Mouse (Mus musculus) embryonic facial prominence, embryonic 10.5 days (tissue): ENCODE data around the gene Mmab. TPM values are rescaled to one million over a fixed set of nuclear protein-coding genes. Genes with fewer than 3 reads are reported as not detected.

ENCODE experiments used
- DNase-seq: peaks from one replicate; pipeline ENCODE4 v3.0.0-alpha.2; 2017; ENCODE audit warnings: low spot score
- H3K27ac ChIP-seq: fragments of 300-500 bp; sonication (generic); replicated peaks from 2 replicates; pipeline ENCODE4 v1.5.1; 2016; ENCODE audit warnings: mild to moderate bottlenecking
- H3K27me3 ChIP-seq: fragments of 300-500 bp; sonication (generic); replicated peaks from 2 replicates; pipeline ENCODE4 v1.6.1; 2016; ENCODE audit warnings: low read depth, mild to moderate bottlenecking; ENCODE audit not compliant: poor library complexity, severe bottlenecking
- H3K36me3 ChIP-seq: fragments of 300-500 bp; sonication (generic); replicated peaks from 2 replicates; pipeline ENCODE4 v1.6.1; 2016; ENCODE audit warnings: mild to moderate bottlenecking, moderate library complexity
- H3K4me1 ChIP-seq: fragments of 300-500 bp; sonication (generic); 2 replicates; pipeline ENCODE4 v1.6.1; 2016
- H3K4me3 ChIP-seq: fragments of 300-500 bp; sonication (generic); 2 replicates; pipeline ENCODE4 v1.5.1; 2016; ENCODE audit warnings: mild to moderate bottlenecking, moderate library complexity
- H3K9me3 ChIP-seq: fragments of 300-500 bp; sonication (generic); 2 replicates; pipeline ENCODE4 v1.6.1; 2016; ENCODE audit warnings: mild to moderate bottlenecking
- WGBS: fragments of 180-500 bp; shearing (Covaris S2); methylation state at CpG from one replicate; pipeline ENCODE4 v1.1.7; 2016; 5-methylcytosine and 5-hydroxymethylcytosine counted together
- polyA plus RNA-seq: library from polyadenylated mRNA; unstranded; fragments of >200 nt; fragmentation: Nextera tagmentation; extraction: Ambion mirVana; gene quantifications from 2 replicates; pipeline ENCODE4 v1.2.1, GENCODE M21; 2016

The Mmab gene
- polyA plus RNA-seq, 1 experiment from 2014 or later: 34.4 TPM

GRCm38 (mm10) chr5:114464561-114464960 is 20.7 kb upstream of the Mmab start:
- no peak for DNase-seq
- H3K4me1 ChIP-seq: peaks cover 83% of the 10 kb centered on the region
- WGBS: 80% methylated on average over 2 of the region's 2 CpGs
- H3K4me3 ChIP-seq: no peak overlapping the region
- peaks cover 21% of the 10 kb centered on the region for H3K27me3 ChIP-seq
- H3K27ac ChIP-seq: peak overlapping the region; percentile 55
- no peaks in the 10 kb centered on the region for H3K9me3 ChIP-seq
- H3K36me3 ChIP-seq: no peaks in the 10 kb centered on the region

- H3K4me1 ChIP-seq: peaks cover 68% of the 10 kb centered on the region
- 83% methylated on average over 24 of the region's 24 CpGs for WGBS
- H3K4me3 ChIP-seq: no peak overlapping the region
- no peaks in the 10 kb centered on the region for H3K36me3 ChIP-seq
- peak overlapping the region; percentile 65 for H3K27ac ChIP-seq
- H3K27me3 ChIP-seq: peaks cover 12% of the 10 kb centered on the region; the same call in 1 of the 2 replicates
- no peaks in the 10 kb centered on the region for H3K9me3 ChIP-seq
- no peak for DNase-seq
These were observed 18.5 kb upstream of the Mmab start for GRCm38 (mm10) chr5:114462067-114463040.

- Histone ChIP-seq H3K9me3 (no peaks in the 10 kb centered on the region), H3K27ac (peak overlapping the region; percentile 65; the same call in 1 of the 2 replicates), H3K36me3 (no peaks in the 10 kb centered on the region), H3K4me3 (peak overlapping the region; percentile 14; the same call in 1 of the 2 replicates), H3K4me1 (peaks cover 60% of the 10 kb centered on the region), H3K27me3 (peaks cover 12% of the 10 kb centered on the region; the same call in 1 of the 2 replicates)
- DNase-seq: peak; percentile 90
- 5% methylated on average over 7 of the region's 7 CpGs for WGBS
These were observed 17.4 kb upstream of the Mmab start for GRCm38 (mm10) chr5:114461238-114461637.

- Histone ChIP-seq H3K27ac (no peak overlapping the region), H3K36me3 (peaks cover 37% of the 10 kb centered on the region), H3K4me1 (peaks cover 36% of the 10 kb centered on the region), H3K9me3 (no peaks in the 10 kb centered on the region), H3K4me3 (no peak overlapping the region), H3K27me3 (0 out of 2 replicates have a peak, but pooled peaks cover 4% of the 10 kb centered on the region)
- DNase-seq: no peak
- WGBS: 88% methylated on average over 16 of the region's 16 CpGs
These were observed 13.2 kb upstream of the Mmab start for GRCm38 (mm10) chr5:114456995-114457605.

GRCm38 (mm10) chr5:114456287-114456686 is 12.4 kb upstream of the Mmab start:
- Histone ChIP-seq H3K27me3 (0 out of 2 replicates have a peak, but pooled peaks cover 4% of the 10 kb centered on the region), H3K4me1 (peaks cover 28% of the 10 kb centered on the region), H3K36me3 (peaks cover 45% of the 10 kb centered on the region), H3K9me3 (no peaks in the 10 kb centered on the region), H3K4me3 (no peak overlapping the region), H3K27ac (peak overlapping the region; percentile 20; the same call in 1 of the 2 replicates)
- 80% methylated on average over 9 of the region's 9 CpGs for WGBS
- DNase-seq: no peak

- peaks cover 79% of the 10 kb centered on the region for H3K36me3 ChIP-seq
- no peaks in the 10 kb centered on the region for H3K27me3 ChIP-seq
- H3K4me3 ChIP-seq: no peak overlapping the region
- H3K27ac ChIP-seq: no peak overlapping the region
- H3K9me3 ChIP-seq: no peaks in the 10 kb centered on the region
- H3K4me1 ChIP-seq: peaks cover 18% of the 10 kb centered on the region
- whole genome bisulfite sequencing: 87% methylated on average over 4 of the region's 4 CpGs
- DNase-seq: no peak
These were observed 5.2 kb upstream of the Mmab start for GRCm38 (mm10) chr5:114449011-114449410.

GRCm38 (mm10) chr5:114444368-114444692 is 470 bp upstream of the Mmab start:
- no peak for DNase-seq
- peak overlapping the region; percentile 86 for H3K4me3 ChIP-seq
- H3K9me3 ChIP-seq: no peaks in the 10 kb centered on the region
- H3K36me3 ChIP-seq: peaks cover 43% of the 10 kb centered on the region
- H3K4me1 ChIP-seq: peaks cover 23% of the 10 kb centered on the region
- 0% methylated on average over 21 of the region's 21 CpGs for WGBS
- peak overlapping the region; percentile 95 for H3K27ac ChIP-seq
- H3K27me3 ChIP-seq: no peaks in the 10 kb centered on the region

GRCm38 (mm10) chr5:114435588-114435987 is 8.3 kb downstream of the Mmab start:
- H3K4me1 ChIP-seq: no peaks in the 10 kb centered on the region
- H3K27ac ChIP-seq: no peak overlapping the region
- peaks cover 44% of the 10 kb centered on the region for H3K36me3 ChIP-seq
- DNase-seq: no peak
- H3K9me3 ChIP-seq: no peaks in the 10 kb centered on the region
- 95% methylated on average over 14 of the region's 14 CpGs for WGBS
- H3K4me3 ChIP-seq: no peak overlapping the region
- no peaks in the 10 kb centered on the region for H3K27me3 ChIP-seq

GRCm38 (mm10) chr5:114434359-114434758 is 9.5 kb downstream of the Mmab start:
- WGBS: 89% methylated on average over 8 of the region's 8 CpGs
- H3K4me3 ChIP-seq: no peak overlapping the region

GRCm38 (mm10) chr5:114429781-114430180 is 14.1 kb downstream of the Mmab start:
- WGBS: 89% methylated on average over 7 of the region's 7 CpGs
- H3K27me3 ChIP-seq: no peaks in the 10 kb centered on the region
- no peaks in the 10 kb centered on the region for H3K9me3 ChIP-seq
- no peak for DNase-seq
- H3K4me1 ChIP-seq: peaks cover 7% of the 10 kb centered on the region; the same call in 1 of the 2 replicates
- no peak overlapping the region for H3K27ac ChIP-seq
- peaks cover 7% of the 10 kb centered on the region for H3K36me3 ChIP-seq
- no peak overlapping the region for H3K4me3 ChIP-seq

More at GRCm38 (mm10) chr5:114434359-114434758, 9.5 kb downstream of the Mmab start:
- H3K9me3 ChIP-seq: no peaks in the 10 kb centered on the region
- no peaks in the 10 kb centered on the region for H3K27me3 ChIP-seq
- 0 out of 2 replicates have a peak, but pooled peaks cover 2% of the 10 kb centered on the region for H3K4me1 ChIP-seq
- H3K27ac ChIP-seq: no peak overlapping the region
- DNase-seq: no peak
- H3K36me3 ChIP-seq: peaks cover 44% of the 10 kb centered on the region

- Histone ChIP-seq H3K4me1 (peaks cover 7% of the 10 kb centered on the region; the same call in 1 of the 2 replicates), H3K4me3 (no peak overlapping the region), H3K36me3 (no peaks in the 10 kb centered on the region; the same call in 1 of the 2 replicates), H3K9me3 (no peaks in the 10 kb centered on the region), H3K27me3 (no peaks in the 10 kb centered on the region), H3K27ac (no peak overlapping the region)
- no peak for DNase-seq
- 86% methylated on average over 18 of the region's 18 CpGs for WGBS
These were observed 15.2 kb downstream of the Mmab start for GRCm38 (mm10) chr5:114428621-114429020.

- no peaks in the 10 kb centered on the region for H3K27me3 ChIP-seq
- no peaks in the 10 kb centered on the region for H3K9me3 ChIP-seq
- no peak overlapping the region for H3K4me3 ChIP-seq
- H3K4me1 ChIP-seq: peaks cover 21% of the 10 kb centered on the region
- H3K27ac ChIP-seq: no peak overlapping the region
- DNase-seq: no peak
- 84% methylated on average over 6 of the region's 6 CpGs for WGBS
- H3K36me3 ChIP-seq: 0 out of 2 replicates have a peak, but pooled peaks cover 2% of the 10 kb centered on the region
These were observed 17.1 kb downstream of the Mmab start for GRCm38 (mm10) chr5:114426732-114427131.
